Mouse (Mus musculus): ENCODE measurements around the gene Sepsecs.

Sepsecs gene

GRCm38 (mm10) chr5:52643947-52644840, 25.3 kb downstream of the Sepsecs start:
- DNase-seq (ENCODE audit: low read depth in 2 of 2, low spot score in 2 of 2) = no peak

GRCm38 (mm10) chr5:52641736-52642135, 27.8 kb downstream of the Sepsecs start:
- no peak for DNase-seq (ENCODE audit: low read depth in 2 of 2, low spot score in 2 of 2)

- no peak for DNase-seq (ENCODE audit: low read depth in 2 of 2, low spot score in 2 of 2)
These were observed 30.6 kb downstream of the Sepsecs start for GRCm38 (mm10) chr5:52638916-52639315.

GRCm38 (mm10) chr5:52638006-52638405, 31.5 kb downstream of the Sepsecs start:
- DNase-seq (ENCODE audit: low read depth in 2 of 2, low spot score in 2 of 2) = no peak

- DNase-seq (ENCODE audit: low read depth in 2 of 2, low spot score in 2 of 2) = no peak
These were observed 32.6 kb downstream of the Sepsecs start for GRCm38 (mm10) chr5:52636923-52637322.

GRCm38 (mm10) chr5:52636025-52636755, 33.3 kb downstream of the Sepsecs start:
- no peak for DNase-seq (ENCODE audit: low read depth in 2 of 2, low spot score in 2 of 2)

GRCm38 (mm10) chr5:52634017-52634416, 35.5 kb downstream of the Sepsecs start:
- peak; percentile 40 to 62 for DNase-seq (ENCODE audit: low read depth in 2 of 2, low spot score in 2 of 2)

- no peak for DNase-seq (ENCODE audit: low read depth in 2 of 2, low spot score in 2 of 2)
These were observed 39.0 kb downstream of the Sepsecs start for GRCm38 (mm10) chr5:52630541-52630940.

GRCm38 (mm10) chr5:52629214-52629613, 40.3 kb downstream of the Sepsecs start:
- DNase-seq (ENCODE audit: low read depth in 2 of 2, low spot score in 2 of 2) = no peak

- no peak for DNase-seq (ENCODE audit: low read depth in 2 of 2, low spot score in 2 of 2)
These were observed 40.7 kb downstream of the Sepsecs start for GRCm38 (mm10) chr5:52628783-52629182.

- no peak for DNase-seq (ENCODE audit: low read depth in 2 of 2, low spot score in 2 of 2)
These were observed 41.8 kb downstream of the Sepsecs start for GRCm38 (mm10) chr5:52627713-52628112.

GRCm38 (mm10) chr5:52626092-52626491, 43.4 kb downstream of the Sepsecs start:
- DNase-seq (ENCODE audit: low read depth in 2 of 2, low spot score in 2 of 2) = no peak

GRCm38 (mm10) chr5:52624956-52625355, 44.6 kb downstream of the Sepsecs start:
- DNase-seq (ENCODE audit: low read depth in 2 of 2, low spot score in 2 of 2) = no peak

GRCm38 (mm10) chr5:52623099-52623498, 46.4 kb downstream of the Sepsecs start:
- no peak for DNase-seq (ENCODE audit: low read depth in 2 of 2, low spot score in 2 of 2)

- no peak for DNase-seq (ENCODE audit: low read depth in 2 of 2, low spot score in 2 of 2)
These were observed 50.9 kb downstream of the Sepsecs start for GRCm38 (mm10) chr5:52618348-52619270.

GRCm38 (mm10) chr5:52617711-52618347, 51.7 kb downstream of the Sepsecs start:
- DNase-seq (ENCODE audit: low read depth in 2 of 2, low spot score in 2 of 2) = no peak

- no peak for DNase-seq (ENCODE audit: low read depth in 2 of 2, low spot score in 2 of 2)
These were observed 53.0 kb downstream of the Sepsecs start for GRCm38 (mm10) chr5:52616549-52616948.

- DNase-seq (ENCODE audit: low read depth in 2 of 2, low spot score in 2 of 2) = no peak
These were observed 54.1 kb downstream of the Sepsecs start for GRCm38 (mm10) chr5:52615421-52615820.

- no peak for DNase-seq (ENCODE audit: low read depth in 2 of 2, low spot score in 2 of 2)
These were observed 54.8 kb downstream of the Sepsecs start for GRCm38 (mm10) chr5:52614686-52615085.

GRCm38 (mm10) chr5:52612776-52613175, 56.7 kb downstream of the Sepsecs start:
- no peak for DNase-seq (ENCODE audit: low read depth in 2 of 2, low spot score in 2 of 2)
